Mouse (Mus musculus): ENCODE data around the gene Gm21887. TPM values are rescaled to one million over a fixed set of nuclear protein-coding genes. Genes with fewer than 3 reads are reported as not detected.
"Not testable (repeated sequence)": the region's sequence is repeated elsewhere in the genome, so short reads cannot be mapped to it uniquely, and the experiment has no call there.

Gm21887 gene
- polyA plus RNA-seq, 1 experiment from 2014 or later: 95.3 TPM

DNA sequence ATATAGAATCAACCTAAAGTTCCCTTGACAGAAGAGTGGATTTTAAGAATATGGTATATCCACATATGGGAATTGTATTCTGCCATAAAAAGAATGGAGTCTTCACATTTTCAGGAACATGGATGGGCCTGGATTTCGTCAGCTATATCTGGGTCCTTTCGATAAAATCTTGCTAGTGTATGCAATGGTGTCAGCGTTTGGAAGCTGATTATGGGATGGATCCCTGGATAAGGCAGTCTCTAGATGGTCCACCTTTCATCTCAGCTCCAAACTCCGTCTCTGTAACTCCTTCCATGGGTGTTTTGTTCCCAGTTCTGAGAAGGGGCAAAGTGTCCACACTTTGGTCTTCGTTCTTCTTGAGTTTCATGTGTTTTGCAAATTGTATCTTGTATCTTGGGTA, 33.1 kb upstream of the Gm21887 start:
- not testable (repeated sequence) for H3K27ac ChIP-seq; H3K4me1 ChIP-seq (replicated peaks); H3K9ac ChIP-seq; H3K27me3 ChIP-seq; H3K4me2 ChIP-seq; DNase-seq; H3K4me3 ChIP-seq (replicated peaks); ATAC-seq (ENCODE audit: low read depth)
- 48% methylated on average over 5 of the region's 5 CpGs for WGBS (ENCODE audit: insufficient replicate concordance)
- Histone ChIP-seq H3K36me3 (peaks cover 51% of the 10 kb centered on the region), H3K9me3 (replicated peaks) (peaks cover 43% of the 10 kb centered on the region)

GRCm38 (mm10) chrX:169977856-169978435, 31.5 kb upstream of the Gm21887 start:
- H3K27me3 ChIP-seq; H3K4me3 ChIP-seq (replicated peaks); ATAC-seq (ENCODE audit: low read depth); DNase-seq; H3K4me1 ChIP-seq (replicated peaks); H3K4me2 ChIP-seq; H3K9ac ChIP-seq; H3K27ac ChIP-seq: not testable (repeated sequence)
- Histone ChIP-seq H3K9me3 (replicated peaks) (peaks cover 45% of the 10 kb centered on the region), H3K36me3 (peaks cover 59% of the 10 kb centered on the region)
- 74% methylated on average over 7 of the region's 7 CpGs for WGBS (ENCODE audit: insufficient replicate concordance)

DNA sequence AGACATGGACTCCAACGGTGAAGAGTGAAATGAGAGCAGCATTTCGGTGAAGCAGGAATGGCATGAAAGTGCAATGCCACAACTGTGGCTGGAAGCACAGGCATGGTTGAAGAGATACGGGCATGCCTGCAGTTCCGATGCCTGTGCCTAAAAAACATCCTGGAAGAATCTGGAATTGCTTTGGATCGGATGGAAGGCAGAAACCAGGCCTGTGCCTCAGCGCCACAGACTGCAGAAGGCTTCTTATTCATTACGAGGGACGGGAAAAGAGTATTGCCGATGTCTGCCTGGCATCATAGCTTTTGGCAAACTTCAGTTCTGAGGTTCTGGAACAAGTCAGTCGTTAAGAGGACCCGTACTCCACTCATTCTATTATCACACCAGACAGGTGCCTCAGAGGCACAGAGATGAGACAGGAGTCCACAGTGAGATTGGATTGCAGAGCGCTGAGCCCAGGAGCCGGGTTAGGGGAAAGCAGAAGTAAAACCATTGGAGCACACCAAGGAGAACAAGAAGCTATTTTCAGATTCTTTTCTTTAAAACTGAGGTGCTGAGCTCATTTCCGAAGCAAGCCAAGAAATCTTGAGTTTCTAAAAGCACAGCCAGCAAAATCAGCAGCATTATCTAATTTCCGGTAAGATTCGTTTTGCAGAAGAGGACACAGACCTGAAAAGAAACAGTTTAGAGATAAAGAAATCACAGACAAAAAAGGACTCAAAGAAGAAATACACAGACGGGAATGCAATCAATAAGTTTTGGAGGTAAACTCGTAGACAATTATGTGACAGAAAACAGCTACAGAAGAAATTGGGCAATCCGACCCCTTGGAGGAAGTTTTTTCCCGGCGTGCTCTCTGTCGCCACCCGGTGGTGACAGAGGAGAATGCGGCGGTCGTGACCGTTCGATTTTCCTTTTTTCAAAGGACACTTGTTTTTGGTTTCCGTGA, 30.8 kb upstream of the Gm21887 start:
- not testable (repeated sequence) for ATAC-seq (ENCODE audit: low read depth); DNase-seq; H3K4me2 ChIP-seq; H3K27me3 ChIP-seq; H3K27ac ChIP-seq; H3K4me3 ChIP-seq (replicated peaks); H3K4me1 ChIP-seq (replicated peaks); H3K9ac ChIP-seq
- 59% methylated on average over 29 of the region's 29 CpGs for WGBS (ENCODE audit: insufficient replicate concordance)
- Histone ChIP-seq H3K9me3 (replicated peaks) (peaks cover 53% of the 10 kb centered on the region), H3K36me3 (peaks cover 67% of the 10 kb centered on the region)

DNA sequence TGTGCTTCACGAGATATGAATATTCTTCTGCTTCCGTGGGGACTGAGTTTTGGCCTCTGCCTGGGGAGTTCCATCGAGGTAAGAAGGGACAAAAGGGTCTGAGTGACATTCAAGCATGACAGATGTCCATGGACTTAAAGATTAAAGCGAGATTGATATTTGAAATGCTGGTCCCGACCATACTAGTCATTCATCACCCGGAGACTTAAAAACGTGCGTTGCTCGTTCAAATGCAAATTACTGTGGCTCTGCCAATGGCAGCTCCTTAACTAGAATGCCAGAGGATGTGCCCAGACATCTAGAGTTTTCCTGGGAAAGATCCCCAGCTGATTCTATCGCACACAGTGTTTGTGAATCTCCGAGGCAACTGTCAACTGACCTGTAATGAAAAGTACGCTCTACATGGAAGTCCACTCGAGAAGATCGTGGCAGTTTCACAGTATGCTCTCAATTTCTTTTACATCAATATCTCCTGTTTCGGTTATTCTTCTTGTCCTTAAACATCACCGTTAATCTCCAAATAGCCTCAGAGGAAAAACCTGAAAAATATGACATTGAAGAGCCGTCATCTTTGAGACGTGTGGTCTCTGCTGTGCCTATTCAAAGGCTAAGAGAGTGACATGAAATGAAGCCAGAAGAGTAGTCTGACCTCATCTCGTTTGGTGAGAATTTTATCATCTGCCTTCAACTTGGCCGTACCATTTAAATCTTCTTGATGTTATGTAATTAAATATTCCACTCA, 29.8 kb upstream of the Gm21887 start:
- H3K4me3 ChIP-seq (replicated peaks); H3K27me3 ChIP-seq; H3K4me2 ChIP-seq; H3K9ac ChIP-seq; ATAC-seq (ENCODE audit: low read depth); H3K4me1 ChIP-seq (replicated peaks); H3K27ac ChIP-seq; DNase-seq: not testable (repeated sequence)
- Histone ChIP-seq H3K9me3 (replicated peaks) (peaks cover 59% of the 10 kb centered on the region), H3K36me3 (peaks cover 75% of the 10 kb centered on the region)
- WGBS (ENCODE audit: insufficient replicate concordance): 75% methylated on average over 20 of the region's 20 CpGs

- not testable (repeated sequence) for ATAC-seq (ENCODE audit: low read depth); H3K4me2 ChIP-seq; H3K9ac ChIP-seq; DNase-seq; H3K27ac ChIP-seq; H3K27me3 ChIP-seq; H3K4me3 ChIP-seq (replicated peaks); H3K4me1 ChIP-seq (replicated peaks)
- peaks cover 75% of the 10 kb centered on the region for H3K36me3 ChIP-seq
- H3K9me3 ChIP-seq (replicated peaks): peaks cover 64% of the 10 kb centered on the region
- 70% methylated on average over 6 of the region's 6 CpGs for WGBS (ENCODE audit: insufficient replicate concordance)
These were observed 29.3 kb upstream of the Gm21887 start for GRCm38 (mm10) chrX:169980203-169980556.

DNA sequence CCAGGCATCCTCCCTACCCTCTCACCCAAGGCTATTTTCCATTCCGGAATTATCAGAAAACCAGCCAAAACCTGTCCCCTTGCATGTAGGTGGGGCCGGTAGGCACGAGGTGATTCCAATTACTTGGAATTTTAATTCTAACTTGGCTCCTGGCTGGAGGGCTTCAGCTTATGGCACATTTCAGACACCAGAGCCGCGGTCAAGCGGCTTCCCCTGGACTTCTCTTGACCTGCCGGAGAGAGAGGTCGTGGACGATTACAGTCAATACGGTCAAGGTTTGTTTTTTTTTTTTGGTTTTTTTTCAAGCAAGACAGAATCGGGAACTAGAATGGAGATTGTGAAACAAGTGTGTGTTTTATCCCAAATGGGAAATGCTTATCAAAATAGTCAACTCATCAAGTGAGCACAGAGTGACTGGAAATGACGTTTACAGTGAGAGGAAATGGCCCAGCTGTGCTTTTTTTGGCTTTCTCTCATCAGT, 28.6 kb upstream of the Gm21887 start:
- no peak for DNase-seq
- Histone ChIP-seq H3K9ac (no peak overlapping the region), H3K4me1 (replicated peaks) (0 out of 2 replicates have a peak, but pooled peaks cover 3% of the 10 kb centered on the region), H3K27me3 (no peaks in the 10 kb centered on the region), H3K4me2 (no peak overlapping the region), H3K4me3 (replicated peaks) (no peak overlapping the region), H3K27ac (no peak overlapping the region), H3K36me3 (peaks cover 79% of the 10 kb centered on the region), H3K9me3 (replicated peaks) (peaks cover 69% of the 10 kb centered on the region)
- WGBS (ENCODE audit: insufficient replicate concordance): 72% methylated on average over 12 of the region's 12 CpGs
- peak; percentile 12; the same call in 1 of the 2 replicates for ATAC-seq (ENCODE audit: low read depth)

DNA sequence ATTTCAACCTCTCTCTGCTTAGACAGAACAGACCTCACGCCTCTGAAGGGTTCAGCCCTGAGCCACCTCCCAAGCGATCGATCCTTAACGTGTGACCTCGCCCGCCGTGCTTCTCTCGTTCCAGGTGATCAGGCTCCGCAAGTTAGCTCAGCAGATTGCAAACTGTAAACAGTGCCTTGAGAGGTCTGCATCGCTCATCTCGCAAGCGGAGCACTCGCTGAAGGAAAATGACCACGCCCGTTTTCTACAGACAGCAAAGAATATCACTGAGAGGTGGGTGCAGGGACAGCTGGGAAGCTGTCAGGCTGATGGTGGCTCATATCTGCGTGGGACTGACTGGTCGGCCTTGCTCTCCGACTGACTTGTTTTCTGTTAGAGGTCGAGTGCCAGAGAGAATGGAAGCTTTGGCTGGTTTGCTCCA, 27.7 kb upstream of the Gm21887 start:
- not testable (repeated sequence) for H3K4me3 ChIP-seq (replicated peaks); H3K27ac ChIP-seq; H3K9ac ChIP-seq; H3K27me3 ChIP-seq; DNase-seq; H3K4me2 ChIP-seq; H3K4me1 ChIP-seq (replicated peaks)
- H3K36me3 ChIP-seq: peaks cover 85% of the 10 kb centered on the region
- H3K9me3 ChIP-seq (replicated peaks): peaks cover 75% of the 10 kb centered on the region
- 71% methylated on average over 19 of the region's 19 CpGs for WGBS (ENCODE audit: insufficient replicate concordance)
- ATAC-seq (ENCODE audit: low read depth): 0 out of 2 replicates have a peak, but pooled peaks have one; percentile 8

GRCm38 (mm10) chrX:169982606-169983400, 26.7 kb upstream of the Gm21887 start:
- H3K4me1 ChIP-seq (replicated peaks); H3K27me3 ChIP-seq; H3K4me3 ChIP-seq (replicated peaks); H3K9ac ChIP-seq; DNase-seq; H3K4me2 ChIP-seq; ATAC-seq (ENCODE audit: low read depth); H3K27ac ChIP-seq: not testable (repeated sequence)
- Histone ChIP-seq H3K9me3 (replicated peaks) (peaks cover 80% of the 10 kb centered on the region), H3K36me3 (peaks cover 85% of the 10 kb centered on the region)
- 79% methylated on average over 23 of the region's 23 CpGs for WGBS (ENCODE audit: insufficient replicate concordance)

DNA sequence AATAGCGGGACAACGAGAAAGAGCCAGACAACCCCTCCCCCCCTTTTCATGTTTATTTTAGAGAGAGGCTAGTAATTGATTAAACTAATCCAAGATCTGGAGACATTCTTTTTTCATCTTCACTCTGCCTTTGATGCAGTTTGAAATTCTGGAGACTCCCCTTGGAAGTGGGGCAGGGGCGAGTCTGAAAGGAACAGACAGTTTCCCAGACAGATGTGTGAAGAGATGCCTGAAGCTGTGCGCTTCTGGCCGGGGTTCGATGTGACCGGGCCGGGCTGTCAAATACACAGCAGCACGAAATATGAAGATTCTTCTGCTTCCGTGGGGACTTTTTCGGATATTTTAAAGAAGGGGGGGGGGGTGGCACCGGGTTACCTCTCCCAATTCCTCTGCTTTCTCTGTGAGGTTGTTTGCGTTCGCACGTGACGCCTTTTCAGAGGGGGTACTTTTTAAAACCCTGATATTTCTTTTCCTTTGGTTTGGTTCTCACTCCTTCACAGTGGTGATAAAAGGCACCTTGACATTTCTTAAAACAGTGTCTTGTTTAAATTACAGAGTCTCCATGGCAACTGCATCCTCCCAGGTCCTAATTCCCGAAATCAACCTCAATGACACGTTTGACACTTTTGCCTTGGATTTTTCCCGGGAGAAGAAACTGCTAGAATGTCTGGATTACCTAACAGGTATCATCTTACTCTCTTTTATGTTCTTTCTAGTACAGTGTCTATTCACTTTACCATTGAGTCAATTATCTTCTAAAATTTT, 25.9 kb upstream of the Gm21887 start:
- not testable (repeated sequence) for H3K27me3 ChIP-seq; H3K27ac ChIP-seq; DNase-seq; H3K9ac ChIP-seq; H3K4me3 ChIP-seq (replicated peaks); H3K4me2 ChIP-seq; ATAC-seq (ENCODE audit: low read depth); H3K4me1 ChIP-seq (replicated peaks)
- peaks cover 76% of the 10 kb centered on the region for H3K9me3 ChIP-seq (replicated peaks)
- peaks cover 81% of the 10 kb centered on the region for H3K36me3 ChIP-seq
- WGBS (ENCODE audit: insufficient replicate concordance): 79% methylated on average over 19 of the region's 19 CpGs

DNA sequence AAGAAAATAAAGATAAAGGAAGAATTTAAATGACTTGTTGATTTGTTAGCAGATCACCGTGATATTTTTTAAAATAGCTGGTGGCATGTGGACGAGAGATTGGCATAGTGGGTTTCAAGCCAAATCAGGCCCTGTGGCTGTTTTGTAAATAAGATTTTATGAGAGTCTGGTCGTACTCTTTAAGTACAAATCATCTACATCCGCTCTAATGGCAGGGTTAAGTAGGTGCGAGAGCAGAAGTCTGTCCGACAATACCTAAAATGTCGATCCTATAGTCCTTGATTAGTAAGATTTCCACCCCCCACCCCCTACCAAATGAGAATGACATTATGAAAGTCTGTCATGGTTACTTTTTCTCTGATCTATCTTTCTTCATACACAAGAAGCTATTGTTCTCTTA, 25.1 kb upstream of the Gm21887 start:
- not testable (repeated sequence) for H3K9ac ChIP-seq; H3K27me3 ChIP-seq; H3K4me2 ChIP-seq; H3K4me3 ChIP-seq (replicated peaks); ATAC-seq (ENCODE audit: low read depth); DNase-seq; H3K4me1 ChIP-seq (replicated peaks); H3K27ac ChIP-seq
- H3K9me3 ChIP-seq (replicated peaks): peaks cover 77% of the 10 kb centered on the region
- peaks cover 86% of the 10 kb centered on the region for H3K36me3 ChIP-seq
- 75% methylated on average over 7 of the region's 7 CpGs for WGBS (ENCODE audit: insufficient replicate concordance)

Data from liver, embryonic 13.5 days (tissue).